Mouse (Mus musculus) thymus, postnatal 36 days (tissue): ENCODE measurements around the gene Vps4b.
A peak's percentile ranks its signal among the peaks of the same experiment; 100 is the strongest.

Source experiments
- DNase-seq, 2 experiments: peaks; one replicate each; pipeline ENCODE4 v3.0.0; 2022; ENCODE audit warnings: mixed read lengths in 2 of 2

Gene Vps4b

DNA sequence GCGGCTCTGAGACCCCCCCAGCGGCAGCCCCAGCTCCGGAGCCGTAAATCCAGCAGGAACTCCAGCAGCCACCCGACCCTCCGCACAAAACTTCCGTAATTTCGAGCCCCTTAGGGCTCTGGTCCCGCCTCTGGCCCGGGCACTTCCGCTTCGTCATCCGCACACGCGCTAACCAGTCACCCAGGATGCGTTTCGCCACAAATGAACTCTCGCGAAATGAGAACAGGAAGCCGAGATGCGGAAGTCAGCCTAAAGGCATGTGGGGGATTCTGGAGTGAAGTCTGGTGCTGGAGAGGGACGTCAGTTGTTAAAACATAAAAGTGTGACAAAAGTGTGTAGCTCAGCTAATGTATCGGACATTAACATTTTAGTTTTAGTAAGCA lies at the start of gene Vps4b:
Gene Vps4b, minus strand, starts transcription at position 187 of the 383 bp plus-strand sequence.
- peak; percentile 87 to 93 for DNase-seq

- no peak for DNase-seq
Measured at GRCm38 (mm10) chr1:106828784-106829183, 32.3 kb upstream of the Vps4b start.

DNA sequence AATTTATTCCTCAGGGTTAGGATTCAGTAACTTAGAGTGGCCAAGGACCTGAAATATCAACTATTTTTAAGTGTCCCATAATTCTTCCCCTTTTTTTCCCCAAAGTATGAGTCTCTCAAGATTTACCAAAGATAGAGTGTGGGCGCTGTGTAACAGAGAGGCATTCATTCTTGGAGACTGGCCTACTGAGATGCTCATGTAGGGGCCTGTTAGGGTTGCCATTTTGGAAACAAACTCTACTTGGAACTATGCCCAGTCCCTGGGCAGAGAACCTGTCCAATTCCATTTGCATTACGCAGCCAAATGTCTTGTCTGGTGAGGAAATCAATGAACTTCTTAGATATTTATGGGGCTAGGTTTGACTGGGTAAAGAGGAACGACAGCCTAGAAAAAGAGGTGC lies 25.8 kb upstream of the Vps4b start:
- DNase-seq, result no peak

DNA sequence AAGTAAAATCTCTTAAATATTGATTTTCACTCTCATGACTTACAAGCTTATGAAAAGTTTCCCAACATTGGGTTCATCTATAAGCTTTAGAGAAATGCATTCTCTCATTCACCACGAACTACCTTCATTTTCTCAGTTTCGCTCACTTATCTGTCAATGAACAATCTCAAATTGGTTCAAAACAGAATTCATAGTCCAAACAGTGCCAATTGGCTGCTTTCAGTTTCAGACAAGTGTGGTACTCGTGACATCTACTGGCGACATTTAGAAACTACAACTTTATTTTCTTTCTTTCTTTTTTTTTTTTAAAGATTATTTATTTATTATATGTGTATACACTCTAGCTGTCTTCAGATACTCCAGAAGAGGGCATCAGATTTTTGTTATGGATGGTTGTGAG lies 21.8 kb upstream of the Vps4b start:
- no peak for DNase-seq

DNA sequence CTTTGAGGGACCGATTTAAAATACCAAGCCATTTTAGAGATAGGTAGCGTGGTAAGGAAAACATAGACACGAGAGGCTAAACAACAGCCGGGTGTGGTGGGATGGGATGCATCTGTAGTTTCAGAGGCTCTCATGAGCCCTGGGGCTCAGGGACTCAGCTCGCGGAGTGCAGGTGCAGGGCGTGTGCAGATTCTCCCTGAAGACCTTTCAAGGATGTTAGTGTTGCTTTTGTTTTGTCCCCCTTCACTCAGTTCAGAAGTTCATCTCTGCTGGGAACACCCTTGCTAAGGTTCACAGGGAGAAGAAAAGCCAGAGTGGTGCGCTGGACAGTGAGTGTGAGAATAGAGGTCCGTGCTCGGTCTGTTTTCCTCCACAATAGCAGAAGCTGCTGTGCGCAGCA lies 20.2 kb upstream of the Vps4b start:
- peak in 1 of 2 experiments; percentile 18 for DNase-seq

DNA sequence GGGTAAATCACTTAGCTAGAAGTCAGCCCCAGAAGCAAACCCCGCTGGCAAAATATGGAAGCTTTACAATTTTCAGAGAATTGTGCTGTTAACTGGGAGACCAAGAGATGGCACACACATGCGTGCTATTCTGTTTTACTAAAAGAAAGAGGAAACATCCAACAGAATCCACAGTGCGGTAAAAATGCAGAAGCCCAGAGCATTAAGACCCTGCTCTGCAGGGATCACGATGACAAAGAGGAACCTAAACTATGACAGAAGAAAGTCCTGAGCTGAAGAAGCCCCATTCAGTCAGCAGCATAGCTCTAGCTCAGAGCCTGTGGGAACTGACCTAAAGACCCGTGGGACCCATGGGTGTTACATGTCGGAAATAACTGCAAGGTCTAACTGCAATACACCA lies 18.7 kb upstream of the Vps4b start:
- DNase-seq, result no peak

- no peak for DNase-seq
Measured at GRCm38 (mm10) chr1:106814864-106815263, 18.3 kb upstream of the Vps4b start.

- DNase-seq, result no peak
Measured at GRCm38 (mm10) chr1:106799931-106800330, 3.4 kb upstream of the Vps4b start.

DNA sequence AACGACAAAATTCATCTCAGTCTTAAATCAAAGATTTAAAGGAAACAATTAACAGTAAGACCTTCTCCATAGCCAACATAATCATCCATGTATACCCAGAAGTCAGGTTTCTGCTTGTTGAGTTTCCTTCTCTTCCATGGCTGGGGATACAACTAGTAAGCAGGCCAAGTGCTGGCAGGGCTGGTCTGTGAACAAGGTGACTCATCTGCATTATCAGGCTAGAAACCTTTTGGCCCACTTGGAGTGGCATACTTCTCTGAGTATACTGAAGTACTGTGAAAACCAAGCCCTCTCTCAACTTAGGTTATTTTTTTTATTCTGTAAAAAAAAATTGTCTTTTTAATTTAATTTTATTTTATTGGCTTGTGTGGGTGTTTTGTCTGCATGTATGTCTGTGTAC lies 2.9 kb upstream of the Vps4b start:
- no peak for DNase-seq

- no peak for DNase-seq
Measured at GRCm38 (mm10) chr1:106796987-106797779, 655 bp upstream of the Vps4b start.

GRCm38 (mm10) chr1:106795634-106796541 lies 640 bp downstream of the Vps4b start:
- no peak for DNase-seq

DNA sequence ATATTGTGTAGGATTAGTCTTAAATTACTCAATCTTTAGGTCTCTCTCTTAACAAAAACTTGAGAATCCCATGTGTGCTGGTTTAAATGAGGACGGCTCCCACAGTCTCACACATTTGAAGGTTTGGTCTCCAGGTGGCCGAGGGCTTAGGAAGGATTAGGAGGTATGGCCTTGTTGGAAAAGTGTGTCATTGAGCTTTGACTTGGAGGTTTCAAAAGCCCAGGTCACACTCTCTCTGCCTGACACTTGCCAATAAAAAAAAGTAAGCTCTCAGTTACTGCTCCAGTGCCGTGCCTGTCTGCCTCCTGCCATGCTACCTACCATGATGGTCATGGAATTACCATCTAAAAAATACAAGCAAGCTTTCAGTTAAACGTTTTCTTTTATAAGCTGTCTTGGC lies 21.6 kb downstream of the Vps4b start:
- no peak for DNase-seq

- no peak for DNase-seq
Measured at GRCm38 (mm10) chr1:106774092-106774491, 22.4 kb downstream of the Vps4b start.

- DNase-seq, result no peak
Measured at GRCm38 (mm10) chr1:106768773-106769172, 27.8 kb downstream of the Vps4b start.

- DNase-seq, result no peak
Measured at GRCm38 (mm10) chr1:106765771-106766170, 30.8 kb downstream of the Vps4b start.

DNA sequence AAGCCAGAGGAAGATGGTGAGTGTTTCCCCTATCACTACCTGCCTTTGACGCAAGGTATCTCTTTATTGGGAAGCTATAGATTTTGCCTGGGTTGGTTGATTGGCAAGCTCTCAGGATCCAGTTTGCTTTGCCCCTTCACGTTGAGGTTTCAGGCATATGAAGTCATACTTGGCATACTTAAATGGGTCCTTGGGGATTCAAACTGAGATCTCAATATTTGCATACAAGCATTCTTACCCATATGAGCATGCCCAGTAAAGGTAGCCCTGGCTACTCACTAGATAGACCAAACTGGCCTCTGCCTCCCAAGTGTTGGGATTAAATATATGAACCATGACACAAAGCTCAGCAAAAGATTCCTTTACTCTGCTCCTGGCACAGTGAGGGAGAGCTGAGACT lies 31.7 kb downstream of the Vps4b start:
- no peak for DNase-seq

DNA sequence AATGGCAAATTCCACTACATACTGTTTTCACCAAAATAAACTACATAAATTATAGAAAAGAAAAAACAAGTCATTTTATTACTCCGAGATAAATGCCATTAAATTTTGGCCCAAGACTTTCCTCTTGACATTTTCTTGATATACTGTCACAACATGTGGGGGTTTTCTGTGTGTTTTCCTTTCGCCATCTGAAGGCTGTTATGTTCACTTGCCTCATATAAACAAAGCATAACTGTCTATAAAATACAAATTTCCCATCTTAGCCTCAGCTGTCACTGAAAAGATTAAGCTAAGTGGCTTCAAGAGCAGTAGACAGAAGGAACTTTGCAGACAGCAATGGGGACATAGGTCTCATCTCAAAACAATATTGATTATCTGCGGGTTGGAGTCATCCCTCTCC lies 32.2 kb downstream of the Vps4b start:
- DNase-seq, result no peak

- DNase-seq, result no peak
Measured at GRCm38 (mm10) chr1:106760750-106761149, 35.8 kb downstream of the Vps4b start.

GRCm38 (mm10) chr1:106759572-106760435 lies 36.7 kb downstream of the Vps4b start, which contains the start of gene Kdsr:
Gene Kdsr (minus strand): TSS chr1:106759727.
- peak; percentile 95 to 96 for DNase-seq

DNA sequence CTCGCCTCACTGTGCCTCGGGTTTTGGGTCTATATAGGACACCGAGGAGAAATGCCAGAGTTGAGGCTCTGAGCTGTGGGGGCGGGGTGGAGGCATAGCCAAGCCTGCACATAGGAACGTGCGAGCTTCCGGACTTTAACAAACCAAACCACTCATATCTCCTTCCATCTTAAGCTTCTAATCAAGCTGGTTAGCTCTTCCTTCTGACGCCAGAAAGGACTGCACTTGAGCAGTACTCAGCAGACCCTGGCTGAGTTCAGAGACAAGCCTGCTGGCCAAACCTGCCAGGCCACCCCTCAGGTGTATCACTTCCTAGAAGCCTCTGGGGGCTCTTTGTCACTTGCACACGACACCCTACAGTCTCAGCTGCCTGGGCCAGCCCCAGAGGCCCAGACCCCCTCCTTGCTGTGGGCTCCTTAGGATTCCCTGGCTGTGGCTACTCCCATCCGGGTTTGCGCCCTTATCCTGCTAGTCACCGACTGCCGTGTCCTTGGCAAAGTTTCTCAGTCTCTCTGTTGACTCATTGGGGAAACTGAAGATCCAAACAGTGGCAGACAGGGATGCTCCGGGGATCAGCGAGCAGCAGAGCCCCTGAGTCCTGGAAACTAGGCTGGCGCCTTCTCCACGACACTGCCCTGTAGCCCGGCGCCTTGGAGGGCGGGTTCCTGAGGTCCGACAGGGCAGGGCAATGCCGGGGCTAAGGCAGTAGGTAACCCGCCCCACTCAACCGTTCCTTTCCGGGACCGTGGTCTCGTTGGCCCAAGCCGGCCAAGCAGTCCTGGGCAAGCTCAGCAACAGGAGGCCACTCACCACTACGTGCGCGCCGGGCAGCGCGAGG lies 37.6 kb downstream of the Vps4b start:
- peak; percentile 33 to 47 for DNase-seq

DNA sequence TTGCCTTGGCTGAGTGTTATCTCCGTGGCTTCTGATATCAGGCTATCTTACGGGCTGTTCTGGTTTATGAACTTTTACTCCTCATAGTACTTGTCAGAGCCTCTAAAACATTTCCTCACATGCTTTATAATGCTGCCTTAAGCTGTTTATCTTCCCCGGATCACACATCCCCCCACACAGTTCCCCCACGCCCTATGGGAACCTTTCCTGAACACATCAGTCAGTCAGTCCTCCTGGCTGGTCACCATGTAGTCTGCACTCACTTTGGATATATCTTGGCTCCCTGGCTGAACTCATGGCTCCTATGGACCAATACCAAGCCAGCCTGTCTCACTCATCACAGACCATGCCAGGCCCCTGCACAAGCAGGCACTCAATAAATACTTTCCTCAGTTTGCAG lies 39.9 kb downstream of the Vps4b start:
- DNase-seq, result no peak

DNA sequence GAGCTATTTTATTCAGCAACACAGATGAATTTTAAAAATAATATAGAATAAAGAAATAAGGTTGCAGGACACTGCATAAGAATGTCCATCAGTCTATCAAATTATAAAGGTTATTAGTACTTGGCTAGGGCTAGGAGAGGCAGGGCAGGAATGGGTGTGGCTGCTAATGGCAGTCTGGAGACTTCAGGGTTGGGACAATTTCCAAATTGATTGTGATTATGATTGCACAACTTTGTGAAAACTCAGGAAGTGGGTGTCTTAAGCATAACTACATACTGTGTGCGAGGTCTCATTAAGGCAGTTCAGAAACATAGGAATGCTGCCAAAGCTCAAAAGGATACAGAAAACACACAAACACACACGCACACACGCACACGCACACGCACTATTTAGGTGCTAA lies 44.5 kb downstream of the Vps4b start:
- no peak for DNase-seq
